Mouse (Mus musculus): ENCODE results near the gene Mpped2. TPM values are rescaled to one million over a fixed set of nuclear protein-coding genes. Genes with fewer than 3 reads are reported as not detected.

Mpped2 gene
- total and polyA plus RNA-seq, 2 experiments from 2014 or later: 9.4 to 28.3 TPM

GRCm38 (mm10) chr2:106835321-106835720 is 142.3 kb downstream of the Mpped2 start:
- no peaks in the 10 kb centered on the region for H3K9me3 ChIP-seq (replicated peaks; ENCODE audit: control insufficient read depth, low read length)
- no peaks in the 10 kb centered on the region for H3K4me1 ChIP-seq (ENCODE audit: control insufficient read depth, insufficient read depth)
- no peak overlapping the region for H3K27ac ChIP-seq (ENCODE audit: low read depth)
- TF ChIP-seq EP300 (IDR thresholded peaks at IDR 0.05; ENCODE audit: low read depth): no peak
- no peak for TF ChIP-seq CTCF (IDR thresholded peaks at IDR 0.05; ENCODE audit: low read depth)
- H3K9ac ChIP-seq (replicated peaks; ENCODE audit: low read depth, low read length): no peak overlapping the region
- 85% methylated on average over 8 of the region's 8 CpGs for WGBS
- H3K27me3 ChIP-seq (ENCODE audit: control insufficient read depth, insufficient read depth, low read length): no peaks in the 10 kb centered on the region
- no peaks in the 10 kb centered on the region for H3K36me3 ChIP-seq (replicated peaks; ENCODE audit: control insufficient read depth, insufficient read depth, low read length)
- DNase-seq (ENCODE audit: low spot score) (no peak), ATAC-seq (ENCODE audit: insufficient read depth, low read depth) (no peak)
- H3K4me2 ChIP-seq (ENCODE audit: low read depth, low read length): no peak overlapping the region
- H3K4me3 ChIP-seq (ENCODE audit: low read depth, low read length): no peak overlapping the region

GRCm38 (mm10) chr2:106837241-106837640 is 144.2 kb downstream of the Mpped2 start:
- no peak for ATAC-seq (ENCODE audit: insufficient read depth, low read depth)

GRCm38 (mm10) chr2:106844147-106844546 is 151.1 kb downstream of the Mpped2 start:
- H3K4me1 ChIP-seq (ENCODE audit: control insufficient read depth, insufficient read depth): peaks cover 16% of the 10 kb centered on the region

More at GRCm38 (mm10) chr2:106837241-106837640, 144.2 kb downstream of the Mpped2 start:
- no peaks in the 10 kb centered on the region for H3K4me1 ChIP-seq (ENCODE audit: control insufficient read depth, insufficient read depth)
- DNase-seq (ENCODE audit: low spot score): no peak
- H3K27ac ChIP-seq (ENCODE audit: low read depth): no peak overlapping the region
- H3K4me3 ChIP-seq (ENCODE audit: low read depth, low read length): no peak overlapping the region
- no peak overlapping the region for H3K9ac ChIP-seq (replicated peaks; ENCODE audit: low read depth, low read length)
- TF ChIP-seq CTCF (IDR thresholded peaks at IDR 0.05; ENCODE audit: low read depth): no peak
- TF ChIP-seq EP300 (IDR thresholded peaks at IDR 0.05; ENCODE audit: low read depth): no peak
- no peaks in the 10 kb centered on the region for H3K27me3 ChIP-seq (ENCODE audit: control insufficient read depth, insufficient read depth, low read length)
- H3K9me3 ChIP-seq (replicated peaks; ENCODE audit: control insufficient read depth, low read length): no peaks in the 10 kb centered on the region
- no peak overlapping the region for H3K4me2 ChIP-seq (ENCODE audit: low read depth, low read length)
- H3K36me3 ChIP-seq (replicated peaks; ENCODE audit: control insufficient read depth, insufficient read depth, low read length): no peaks in the 10 kb centered on the region
- 92% methylated on average over 4 of the region's 4 CpGs for WGBS

GRCm38 (mm10) chr2:106844766-106845678 is 152.0 kb downstream of the Mpped2 start:
- H3K4me3 ChIP-seq (ENCODE audit: low read depth, low read length): no peak overlapping the region
- 35% methylated on average over 10 of the region's 10 CpGs for WGBS
- DNase-seq (ENCODE audit: low spot score): no peak
- peak overlapping the region; percentile 35 for H3K4me2 ChIP-seq (ENCODE audit: low read depth, low read length)
- no peaks in the 10 kb centered on the region for H3K27me3 ChIP-seq (ENCODE audit: control insufficient read depth, insufficient read depth, low read length)
- no peaks in the 10 kb centered on the region for H3K9me3 ChIP-seq (replicated peaks; ENCODE audit: control insufficient read depth, low read length)
- ATAC-seq (ENCODE audit: insufficient read depth, low read depth): peak; percentile 24
- H3K36me3 ChIP-seq (replicated peaks; ENCODE audit: control insufficient read depth, insufficient read depth, low read length): no peaks in the 10 kb centered on the region
- 0 out of 2 replicates have a peak overlapping the region, but pooled peaks have one; percentile 16 for H3K27ac ChIP-seq (ENCODE audit: low read depth)
- TF ChIP-seq EP300 (IDR thresholded peaks at IDR 0.05; ENCODE audit: low read depth) (no peak), CTCF (IDR thresholded peaks at IDR 0.05; ENCODE audit: low read depth) (no peak)
- no peak overlapping the region for H3K9ac ChIP-seq (replicated peaks; ENCODE audit: low read depth, low read length)
- H3K4me1 ChIP-seq (ENCODE audit: control insufficient read depth, insufficient read depth): peaks cover 16% of the 10 kb centered on the region

More at GRCm38 (mm10) chr2:106844147-106844546, 151.1 kb downstream of the Mpped2 start:
- WGBS: 62% methylated on average over 9 of the region's 9 CpGs
- H3K27me3 ChIP-seq (ENCODE audit: control insufficient read depth, insufficient read depth, low read length): no peaks in the 10 kb centered on the region
- DNase-seq (ENCODE audit: low spot score) (no peak), ATAC-seq (ENCODE audit: insufficient read depth, low read depth) (no peak; the same call in 1 of the 2 replicates)
- H3K36me3 ChIP-seq (replicated peaks; ENCODE audit: control insufficient read depth, insufficient read depth, low read length): no peaks in the 10 kb centered on the region
- no peak overlapping the region for H3K4me2 ChIP-seq (ENCODE audit: low read depth, low read length)
- H3K27ac ChIP-seq (ENCODE audit: low read depth): no peak overlapping the region
- H3K9me3 ChIP-seq (replicated peaks; ENCODE audit: control insufficient read depth, low read length): no peaks in the 10 kb centered on the region
- no peak overlapping the region for H3K9ac ChIP-seq (replicated peaks; ENCODE audit: low read depth, low read length)
- H3K4me3 ChIP-seq (ENCODE audit: low read depth, low read length): no peak overlapping the region
- TF ChIP-seq EP300 (IDR thresholded peaks at IDR 0.05; ENCODE audit: low read depth) (no peak), CTCF (IDR thresholded peaks at IDR 0.05; ENCODE audit: low read depth) (no peak)

- ATAC-seq (ENCODE audit: insufficient read depth, low read depth) (no peak), DNase-seq (ENCODE audit: low spot score) (no peak)
- no peaks in the 10 kb centered on the region for H3K36me3 ChIP-seq (replicated peaks; ENCODE audit: control insufficient read depth, insufficient read depth, low read length)
- H3K9ac ChIP-seq (replicated peaks; ENCODE audit: low read depth, low read length): no peak overlapping the region
- no peak overlapping the region for H3K4me2 ChIP-seq (ENCODE audit: low read depth, low read length)
- H3K27ac ChIP-seq (ENCODE audit: low read depth): no peak overlapping the region
- H3K27me3 ChIP-seq (ENCODE audit: control insufficient read depth, insufficient read depth, low read length): no peaks in the 10 kb centered on the region
- H3K4me3 ChIP-seq (ENCODE audit: low read depth, low read length): no peak overlapping the region
- 60% methylated on average over 4 of the region's 4 CpGs for WGBS
- no peaks in the 10 kb centered on the region for H3K9me3 ChIP-seq (replicated peaks; ENCODE audit: control insufficient read depth, low read length)
- no peak for TF ChIP-seq EP300 (IDR thresholded peaks at IDR 0.05; ENCODE audit: low read depth)
- no peak for TF ChIP-seq CTCF (IDR thresholded peaks at IDR 0.05; ENCODE audit: low read depth)
- H3K4me1 ChIP-seq (ENCODE audit: control insufficient read depth, insufficient read depth): peaks cover 16% of the 10 kb centered on the region
Observed at GRCm38 (mm10) chr2:106846511-106846910, 153.4 kb downstream of the Mpped2 start.
